In genomic region chr2:18051026-18051830, GRCm38 (mm10) we compare ENCODE assay signal across 10 mouse cellular contexts. TPM values are rescaled to one million over a fixed set of nuclear protein-coding genes. Genes with fewer than 3 reads are reported as not detected.
DNase-seq lines count a peak whose midpoint lies in the region; ATAC-seq lines count a peak whose summit lies in the region.
"Had no signal": no experiment of that assay in that cellular context is flagged by ENCODE, and none has a peak within 500 bp of the region (broad histone marks: within the 10 kb centered on the region; RNA-seq: fewer than 3 reads in every experiment).

No protein-coding gene starts in this region.

- H3K27me3 ChIP-seq in hindbrain, embryonic 14.5 days (ENCODE audit: control insufficient read depth, insufficient read depth, low read length): no peaks in the 10 kb centered on the region
- H3K27me3 ChIP-seq in midbrain, embryonic 12.5 days: no peaks in the 10 kb centered on the region

- peak overlapping the region; percentile 100 for H3K9ac ChIP-seq in hindbrain, embryonic 14.5 days
- peak overlapping the region; percentile 100 for H3K9ac ChIP-seq in midbrain, embryonic 12.5 days (replicated peaks)

- no peak for ATAC-seq in hindbrain, embryonic 14.5 days (ENCODE audit: low FRiP score)
- 0 out of 2 replicates have a peak, but pooled peaks have one; percentile 3 for ATAC-seq in midbrain, embryonic 12.5 days (ENCODE audit: low FRiP score, low read depth)
- no peak for ATAC-seq in erythroid progenitor cell, adult 5-6 weeks (replicated peaks; ENCODE audit: low FRiP score, poor library complexity, severe bottlenecking)

- H3K36me3 ChIP-seq in hindbrain, embryonic 14.5 days (replicated peaks; ENCODE audit: control insufficient read depth, insufficient read depth): no peaks in the 10 kb centered on the region
- H3K36me3 ChIP-seq in midbrain, embryonic 12.5 days: no peaks in the 10 kb centered on the region

- peak; percentile 76 for DNase-seq in heart, adult 11 months
- DNase-seq in heart, postnatal 4 days: no peak
- peak; percentile 64 for DNase-seq in embryo, embryonic 9.5 days (ENCODE audit: extremely low spot score)
- peak; percentile 50 for DNase-seq in hindbrain, embryonic 14.5 days (ENCODE audit: low spot score)
- no peak for DNase-seq in ovary, postnatal 10 days (ENCODE audit: low spot score)
- no peak for DNase-seq in gastrocnemius, postnatal 4 days (ENCODE audit: low spot score in 2 of 2)
- DNase-seq: lung, postnatal 36 days had no signal

- H3K4me1 ChIP-seq in hindbrain, embryonic 14.5 days (replicated peaks; ENCODE audit: control insufficient read depth, insufficient read depth, low read length): peaks cover 27% of the 10 kb centered on the region
- H3K4me1 ChIP-seq in midbrain, embryonic 12.5 days: peaks cover 40% of the 10 kb centered on the region

- 9% methylated on average over 11 of the region's 11 CpGs for WGBS in hindbrain, embryonic 14.5 days
- WGBS in midbrain, embryonic 12.5 days: 3% methylated on average over 11 of the region's 11 CpGs

- H3K4me2 ChIP-seq in hindbrain, embryonic 14.5 days (replicated peaks): peak overlapping the region; percentile 95
- peak overlapping the region; percentile 70 for H3K4me2 ChIP-seq in midbrain, embryonic 12.5 days (replicated peaks)

- peak overlapping the region; percentile 89 for H3K4me3 ChIP-seq in hindbrain, embryonic 14.5 days (replicated peaks; ENCODE audit: low read length)
- peak overlapping the region; percentile 99 for H3K4me3 ChIP-seq in midbrain, embryonic 12.5 days
- H3K4me3 ChIP-seq: erythroblast, embryonic 14.5 days had no signal

- no peaks in the 10 kb centered on the region for H3K9me3 ChIP-seq in hindbrain, embryonic 14.5 days (ENCODE audit: control insufficient read depth, low read length)
- H3K9me3 ChIP-seq in midbrain, embryonic 12.5 days: no peaks in the 10 kb centered on the region

- peak overlapping the region; percentile 100 for H3K27ac ChIP-seq in hindbrain, embryonic 14.5 days
- H3K27ac ChIP-seq in midbrain, embryonic 12.5 days (replicated peaks): peak overlapping the region; percentile 100

RNA-seq across cellular contexts. Expression of gene Skida1, which starts 2.4 kb away (rescaled TPM):
- 1 to 10 TPM; 6.3 to 7.2 TPM for total RNA-seq in heart, postnatal 4 days (2021)
- polyA plus RNA-seq in hindbrain, embryonic 14.5 days (2014; fragmentation: Nextera tagmentation; extraction: Ambion mirVana): 4.9 and 5.4 TPM in 2 replicates
- polyA plus RNA-seq in midbrain, embryonic 12.5 days (2016; fragmentation: Nextera tagmentation; extraction: Ambion mirVana): 23.8 and 26.6 TPM in 2 replicates
- not detected in 2 replicates for total RNA-seq in erythroid progenitor cell, adult 5-6 weeks (2015; ENCODE audit: low replicate concordance)
- total RNA-seq in erythroid progenitor cell, adult 5-6 weeks (2017; ENCODE audit: low replicate concordance): not detected in 2 replicates
- total RNA-seq in gastrocnemius, postnatal 4 days (2021): 1 to 10 TPM; 4.6 to 4.9 TPM
- polyA plus RNA-seq: erythroblast, embryonic 14.5 days had no signal

RNA-seq across cellular contexts. Expression of gene Mllt10, which starts 3.8 kb away (rescaled TPM):
- 10 to 100 TPM; 41.5 to 44.3 TPM for total RNA-seq in heart, postnatal 4 days (2021)
- polyA plus RNA-seq in hindbrain, embryonic 14.5 days (2014; fragmentation: Nextera tagmentation; extraction: Ambion mirVana): 26.8 and 33.1 TPM in 2 replicates
- polyA plus RNA-seq in midbrain, embryonic 12.5 days (2016; fragmentation: Nextera tagmentation; extraction: Ambion mirVana): 64.9 and 70.4 TPM in 2 replicates
- total RNA-seq in erythroid progenitor cell, adult 5-6 weeks (2015; ENCODE audit: low replicate concordance): 122 and 125 TPM in 2 replicates
- total RNA-seq in erythroid progenitor cell, adult 5-6 weeks (2017; ENCODE audit: low replicate concordance): 77.9 and 98.0 TPM in 2 replicates
- total RNA-seq in gastrocnemius, postnatal 4 days (2021): 10 to 100 TPM; 34.5 to 42.5 TPM

RNA-seq across cellular contexts. Expression of gene A930004D18Rik, which starts 13.7 kb away (rescaled TPM):
- 1 to 10 TPM; 4.7 to 5.0 TPM for total RNA-seq in heart, postnatal 4 days (2021)
- polyA plus RNA-seq in hindbrain, embryonic 14.5 days (2014; fragmentation: Nextera tagmentation; extraction: Ambion mirVana): 5.7 and 6.3 TPM in 2 replicates
- 20.5 and 21.5 TPM in 2 replicates for polyA plus RNA-seq in midbrain, embryonic 12.5 days (2016; fragmentation: Nextera tagmentation; extraction: Ambion mirVana)
- not detected in 2 replicates for total RNA-seq in erythroid progenitor cell, adult 5-6 weeks (2015; ENCODE audit: low replicate concordance)
- total RNA-seq in erythroid progenitor cell, adult 5-6 weeks (2017; ENCODE audit: low replicate concordance): not detected in 2 replicates
- 1 to 10 TPM; 5.3 to 6.5 TPM for total RNA-seq in gastrocnemius, postnatal 4 days (2021)
- polyA plus RNA-seq: erythroblast, embryonic 14.5 days had no signal

RNA-seq across cellular contexts. Expression of gene H2al2a, which starts 54.5 kb away (rescaled TPM):
- not detected for total RNA-seq in heart, postnatal 4 days (2021)
- not detected in 2 replicates for polyA plus RNA-seq in hindbrain, embryonic 14.5 days (2014; fragmentation: Nextera tagmentation; extraction: Ambion mirVana)
- polyA plus RNA-seq in midbrain, embryonic 12.5 days (2016; fragmentation: Nextera tagmentation; extraction: Ambion mirVana): not detected in 2 replicates
- not detected in 2 replicates for total RNA-seq in erythroid progenitor cell, adult 5-6 weeks (2015; ENCODE audit: low replicate concordance)
- total RNA-seq in erythroid progenitor cell, adult 5-6 weeks (2017; ENCODE audit: low replicate concordance): not detected in 2 replicates
- not detected for total RNA-seq in gastrocnemius, postnatal 4 days (2021)
- polyA plus RNA-seq: erythroblast, embryonic 14.5 days had no signal

Comparison
In these comparisons a context has a peak if more than half of its experiments do, and no peak if none do; other contexts are left out.
1. DNase-seq: peak in heart, adult 11 months (single experiment), embryo, embryonic 9.5 days (single experiment) and hindbrain, embryonic 14.5 days (single experiment); none in heart, postnatal 4 days (single experiment), ovary, postnatal 10 days (single experiment) and gastrocnemius, postnatal 4 days (0 of 2).
2. RNA of gene Skida1, which starts 2.4 kb away (total RNA-seq): 6.3 to 7.2 TPM in heart, postnatal 4 days and 4.6 to 4.9 TPM in gastrocnemius, postnatal 4 days; not detected in erythroid progenitor cell, adult 5-6 weeks; every median in the first group is over 4 times any median in the second.
3. RNA of gene A930004D18Rik, which starts 13.7 kb away (total RNA-seq): 5.3 to 6.5 TPM in gastrocnemius, postnatal 4 days and 4.7 to 5.0 TPM in heart, postnatal 4 days; not detected in erythroid progenitor cell, adult 5-6 weeks; every median in the first group is over 4 times any median in the second.